Mouse (Mus musculus) limb, embryonic 10.5 days (tissue): ENCODE measurements around the gene Mob3a. TPM values are rescaled to one million over a fixed set of nuclear protein-coding genes. Genes with fewer than 3 reads are reported as not detected.

ENCODE experiments used
- DNase-seq: peaks from one replicate; pipeline ENCODE4 v3.0.0-alpha.2; 2017; ENCODE audit warnings: low spot score
- H3K27ac ChIP-seq: fragments of 300-500 bp; sonication (generic); 2 replicates; pipeline ENCODE4 v1.5.1; 2016; ENCODE audit warnings: mild to moderate bottlenecking
- H3K27me3 ChIP-seq: fragments of 300-500 bp; sonication (generic); 2 replicates; pipeline ENCODE4 v1.6.1; 2016; ENCODE audit warnings: low read depth, mild to moderate bottlenecking; ENCODE audit not compliant: poor library complexity, severe bottlenecking
- H3K36me3 ChIP-seq: fragments of 300-500 bp; sonication (generic); 2 replicates; pipeline ENCODE4 v1.6.1; 2016; ENCODE audit warnings: mild to moderate bottlenecking, moderate library complexity
- H3K4me1 ChIP-seq: fragments of 300-500 bp; sonication (generic); 2 replicates; pipeline ENCODE4 v1.6.1; 2016
- H3K4me3 ChIP-seq: fragments of 300-500 bp; sonication (generic); 2 replicates; pipeline ENCODE4 v1.5.1; 2016; ENCODE audit warnings: mild to moderate bottlenecking, moderate library complexity
- H3K9me3 ChIP-seq: fragments of 300-500 bp; sonication (generic); replicated peaks from 2 replicates; pipeline ENCODE4 v1.6.1; 2016; ENCODE audit warnings: mild to moderate bottlenecking
- WGBS: fragments of 180-500 bp; shearing (Covaris S2); methylation state at CpG from one replicate; pipeline ENCODE4 v1.1.7; 2016; 5-methylcytosine and 5-hydroxymethylcytosine counted together
- polyA plus RNA-seq: library from polyadenylated mRNA; unstranded; fragments of >200 nt; fragmentation: Nextera tagmentation; extraction: Ambion mirVana; gene quantifications from 2 replicates; pipeline ENCODE4 v1.2.1, GENCODE M21; 2016

Mob3a gene
- polyA plus RNA-seq, 1 experiment from 2014 or later = 54.7 TPM

- Histone ChIP-seq H3K4me3 (no peak overlapping the region), H3K4me1 (peaks cover 49% of the 10 kb centered on the region), H3K27ac (no peak overlapping the region), H3K27me3 (no peaks in the 10 kb centered on the region), H3K36me3 (peaks cover 76% of the 10 kb centered on the region), H3K9me3 (no peaks in the 10 kb centered on the region)
- no peak for DNase-seq
- WGBS = 83% methylated on average over 11 of the region's 11 CpGs
Measured at GRCm38 (mm10) chr10:80671936-80672690, 29.7 kb downstream of the Mob3a start.

GRCm38 (mm10) chr10:80671251-80671650 lies 30.5 kb downstream of the Mob3a start:
- WGBS = 91% methylated on average over 4 of the region's 4 CpGs
- no peak for DNase-seq
- H3K9me3 ChIP-seq = no peaks in the 10 kb centered on the region
- H3K27ac ChIP-seq = no peak overlapping the region
- H3K36me3 ChIP-seq = peaks cover 84% of the 10 kb centered on the region
- H3K4me3 ChIP-seq = no peak overlapping the region
- H3K4me1 ChIP-seq = peaks cover 54% of the 10 kb centered on the region
- H3K27me3 ChIP-seq = no peaks in the 10 kb centered on the region

GRCm38 (mm10) chr10:80670531-80670930 lies 31.2 kb downstream of the Mob3a start:
- DNase-seq = no peak
- Histone ChIP-seq H3K27me3 (no peaks in the 10 kb centered on the region), H3K27ac (no peak overlapping the region), H3K9me3 (no peaks in the 10 kb centered on the region), H3K4me3 (no peak overlapping the region), H3K36me3 (peaks cover 92% of the 10 kb centered on the region), H3K4me1 (peaks cover 58% of the 10 kb centered on the region)
- WGBS = 96% methylated on average over 2 of the region's 2 CpGs

GRCm38 (mm10) chr10:80669737-80670485 lies 31.9 kb downstream of the Mob3a start:
- Histone ChIP-seq H3K4me1 (peaks cover 58% of the 10 kb centered on the region), H3K4me3 (no peak overlapping the region), H3K27ac (no peak overlapping the region), H3K9me3 (no peaks in the 10 kb centered on the region), H3K27me3 (no peaks in the 10 kb centered on the region), H3K36me3 (peaks cover 95% of the 10 kb centered on the region)
- WGBS = 96% methylated on average over 7 of the region's 7 CpGs
- DNase-seq = no peak

- H3K9me3 ChIP-seq = no peaks in the 10 kb centered on the region
- peaks cover 88% of the 10 kb centered on the region for H3K36me3 ChIP-seq
- no peak overlapping the region for H3K27ac ChIP-seq
- DNase-seq = no peak
- no peak overlapping the region for H3K4me3 ChIP-seq
- 93% methylated on average over 12 of the region's 12 CpGs for WGBS
- H3K4me1 ChIP-seq = peaks cover 58% of the 10 kb centered on the region
- H3K27me3 ChIP-seq = no peaks in the 10 kb centered on the region
Measured at GRCm38 (mm10) chr10:80669018-80669417, 32.8 kb downstream of the Mob3a start.

- no peak for DNase-seq
- Histone ChIP-seq H3K27me3 (no peaks in the 10 kb centered on the region), H3K4me1 (peaks cover 58% of the 10 kb centered on the region), H3K4me3 (no peak overlapping the region), H3K36me3 (peaks cover 84% of the 10 kb centered on the region), H3K9me3 (no peaks in the 10 kb centered on the region), H3K27ac (no peak overlapping the region)
- WGBS = 87% methylated on average over 11 of the region's 11 CpGs
Measured at GRCm38 (mm10) chr10:80668614-80669013, 33.2 kb downstream of the Mob3a start.

GRCm38 (mm10) chr10:80666837-80667412 lies 34.9 kb downstream of the Mob3a start:
- Histone ChIP-seq H3K27ac (peak overlapping the region; percentile 27; the same call in 1 of the 2 replicates), H3K27me3 (no peaks in the 10 kb centered on the region), H3K4me3 (no peak overlapping the region), H3K36me3 (peaks cover 67% of the 10 kb centered on the region), H3K4me1 (peaks cover 50% of the 10 kb centered on the region), H3K9me3 (no peaks in the 10 kb centered on the region)
- WGBS = 87% methylated on average over 19 of the region's 19 CpGs
- no peak for DNase-seq

- 78% methylated on average over 10 of the region's 10 CpGs for WGBS
- Histone ChIP-seq H3K36me3 (peaks cover 60% of the 10 kb centered on the region), H3K27me3 (no peaks in the 10 kb centered on the region), H3K27ac (peak overlapping the region; percentile 27; the same call in 1 of the 2 replicates), H3K4me1 (peaks cover 50% of the 10 kb centered on the region), H3K9me3 (no peaks in the 10 kb centered on the region), H3K4me3 (peak overlapping the region; percentile 9; the same call in 1 of the 2 replicates)
- no peak for DNase-seq
Measured at GRCm38 (mm10) chr10:80665981-80666733, 35.6 kb downstream of the Mob3a start.

GRCm38 (mm10) chr10:80665459-80665858 lies 36.3 kb downstream of the Mob3a start:
- 69% methylated on average over 4 of the region's 4 CpGs for WGBS
- Histone ChIP-seq H3K9me3 (no peaks in the 10 kb centered on the region), H3K4me3 (peak overlapping the region; percentile 4; the same call in 1 of the 2 replicates), H3K36me3 (peaks cover 53% of the 10 kb centered on the region), H3K27me3 (no peaks in the 10 kb centered on the region), H3K4me1 (peaks cover 52% of the 10 kb centered on the region), H3K27ac (no peak overlapping the region)
- no peak for DNase-seq

GRCm38 (mm10) chr10:80665016-80665380 lies 36.8 kb downstream of the Mob3a start:
- Histone ChIP-seq H3K4me3 (peak overlapping the region; percentile 4), H3K27ac (peak overlapping the region; percentile 46; the same call in 1 of the 2 replicates), H3K36me3 (peaks cover 48% of the 10 kb centered on the region), H3K27me3 (no peaks in the 10 kb centered on the region), H3K9me3 (no peaks in the 10 kb centered on the region), H3K4me1 (peaks cover 52% of the 10 kb centered on the region)
- DNase-seq = no peak
- WGBS = 19% methylated on average over 10 of the region's 10 CpGs

- peak overlapping the region; percentile 4 for H3K4me3 ChIP-seq
- H3K27me3 ChIP-seq = no peaks in the 10 kb centered on the region
- peaks cover 52% of the 10 kb centered on the region for H3K4me1 ChIP-seq
- WGBS = 40% methylated on average over 16 of the region's 16 CpGs
- no peak for DNase-seq
- peaks cover 42% of the 10 kb centered on the region for H3K36me3 ChIP-seq
- H3K27ac ChIP-seq = peak overlapping the region; percentile 64; the same call in 1 of the 2 replicates
- no peaks in the 10 kb centered on the region for H3K9me3 ChIP-seq
Measured at GRCm38 (mm10) chr10:80664197-80665015, 37.4 kb downstream of the Mob3a start.
